Mouse (Mus musculus): ENCODE results near the gene Bex6. TPM values are rescaled to one million over a fixed set of nuclear protein-coding genes. Genes with fewer than 3 reads are reported as not detected.

Bex6 gene
- polyA plus RNA-seq, 1 experiment from 2014 or later = 0.14 TPM

DNA sequence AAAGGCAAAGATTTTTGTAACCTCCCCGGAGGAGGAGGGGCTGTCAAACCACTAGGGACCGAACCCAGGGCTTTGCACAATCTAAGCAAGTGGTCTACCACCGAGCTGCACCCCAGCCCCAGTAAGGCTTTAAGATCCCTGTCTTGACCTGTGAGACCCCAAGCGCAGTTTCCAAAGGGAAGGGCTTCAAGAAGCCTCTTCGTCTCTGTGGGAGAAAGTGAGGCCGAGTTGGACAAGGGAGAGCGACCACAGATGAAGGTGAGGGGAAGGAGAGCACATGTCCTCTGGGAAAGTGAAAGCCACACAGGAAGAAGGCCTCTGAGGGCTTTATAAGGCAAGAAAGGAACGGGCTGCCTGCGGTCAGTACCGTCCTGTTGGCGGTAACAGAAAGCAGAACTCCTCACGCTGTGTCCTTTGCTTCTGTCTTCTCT, 10.4 kb downstream of the Bex6 start:
- H3K9me3 ChIP-seq (replicated peaks; ENCODE audit: control insufficient read depth, low read length) = no peaks in the 10 kb centered on the region
- no peak overlapping the region for H3K4me2 ChIP-seq (ENCODE audit: low read depth, low read length)
- 45% methylated on average over 12 of the region's 12 CpGs for WGBS
- no peaks in the 10 kb centered on the region for H3K36me3 ChIP-seq (ENCODE audit: control insufficient read depth, insufficient read depth, low read length)
- no peaks in the 10 kb centered on the region for H3K4me1 ChIP-seq (ENCODE audit: control insufficient read depth, insufficient read depth, low read length)
- no peak overlapping the region for H3K4me3 ChIP-seq (replicated peaks; ENCODE audit: low read length)
- H3K9ac ChIP-seq (ENCODE audit: low read length) = no peak overlapping the region
- no peaks in the 10 kb centered on the region for H3K27me3 ChIP-seq (ENCODE audit: control insufficient read depth, insufficient read depth, low read length)
- ATAC-seq (ENCODE audit: insufficient read depth, low FRiP score) = no peak
- no peak overlapping the region for H3K27ac ChIP-seq (ENCODE audit: low read length)

GRCm38 (mm10) chr16:32200256-32201003, 20.8 kb downstream of the Bex6 start:
- H3K9ac ChIP-seq (ENCODE audit: low read length) = peak overlapping the region; percentile 37; the same call in 1 of the 2 replicates

DNA sequence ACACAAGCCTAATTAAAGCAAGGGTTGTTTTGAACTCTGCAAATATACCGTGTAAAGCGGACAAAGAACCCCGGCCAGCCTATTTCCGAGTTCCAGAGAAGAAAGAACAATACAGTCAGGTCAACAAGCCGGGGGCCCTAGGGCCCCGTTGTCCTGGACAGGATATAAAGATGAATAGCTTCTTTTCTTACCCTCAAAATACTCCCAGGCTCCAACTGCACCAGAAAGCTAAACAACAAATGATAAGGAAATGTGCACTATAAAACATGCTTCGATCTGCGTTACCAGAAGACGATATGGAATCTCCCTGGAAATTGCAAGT, 21.3 kb downstream of the Bex6 start:
- WGBS = 60% methylated on average over 9 of the region's 9 CpGs
- Histone ChIP-seq H3K9me3 (replicated peaks; ENCODE audit: control insufficient read depth, low read length) (no peaks in the 10 kb centered on the region), H3K9ac (ENCODE audit: low read length) (no peak overlapping the region), H3K27me3 (ENCODE audit: control insufficient read depth, insufficient read depth, low read length) (no peaks in the 10 kb centered on the region), H3K4me3 (replicated peaks; ENCODE audit: low read length) (no peak overlapping the region), H3K4me2 (ENCODE audit: low read depth, low read length) (0 out of 2 replicates have a peak overlapping the region, but pooled peaks have one; percentile 14), H3K4me1 (ENCODE audit: control insufficient read depth, insufficient read depth, low read length) (no peaks in the 10 kb centered on the region), H3K27ac (ENCODE audit: low read length) (peak overlapping the region; percentile 46; the same call in 1 of the 2 replicates), H3K36me3 (ENCODE audit: control insufficient read depth, insufficient read depth, low read length) (no peaks in the 10 kb centered on the region)
- ATAC-seq (ENCODE audit: insufficient read depth, low FRiP score) = no peak

More at GRCm38 (mm10) chr16:32200256-32201003, 20.8 kb downstream of the Bex6 start:
- peak overlapping the region; percentile 26 for H3K4me3 ChIP-seq (replicated peaks; ENCODE audit: low read length)
- no peaks in the 10 kb centered on the region for H3K9me3 ChIP-seq (replicated peaks; ENCODE audit: control insufficient read depth, low read length)
- no peaks in the 10 kb centered on the region for H3K27me3 ChIP-seq (ENCODE audit: control insufficient read depth, insufficient read depth, low read length)
- H3K4me1 ChIP-seq (ENCODE audit: control insufficient read depth, insufficient read depth, low read length) = no peaks in the 10 kb centered on the region
- peak overlapping the region; percentile 14; the same call in 1 of the 2 replicates for H3K4me2 ChIP-seq (ENCODE audit: low read depth, low read length)
- no peaks in the 10 kb centered on the region for H3K36me3 ChIP-seq (ENCODE audit: control insufficient read depth, insufficient read depth, low read length)
- H3K27ac ChIP-seq (ENCODE audit: low read length) = peak overlapping the region; percentile 77; the same call in 1 of the 2 replicates
- no peak; the same call in 1 of the 2 replicates for ATAC-seq (ENCODE audit: insufficient read depth, low FRiP score)
- 61% methylated on average over 20 of the region's 21 CpGs for WGBS

- Histone ChIP-seq H3K4me3 (replicated peaks; ENCODE audit: low read length) (no peak overlapping the region), H3K9me3 (replicated peaks; ENCODE audit: control insufficient read depth, low read length) (no peaks in the 10 kb centered on the region), H3K9ac (ENCODE audit: low read length) (no peak overlapping the region), H3K27me3 (ENCODE audit: control insufficient read depth, insufficient read depth, low read length) (no peaks in the 10 kb centered on the region), H3K4me2 (ENCODE audit: low read depth, low read length) (no peak overlapping the region), H3K4me1 (ENCODE audit: control insufficient read depth, insufficient read depth, low read length) (no peaks in the 10 kb centered on the region), H3K27ac (ENCODE audit: low read length) (no peak overlapping the region), H3K36me3 (ENCODE audit: control insufficient read depth, insufficient read depth, low read length) (no peaks in the 10 kb centered on the region)
- ATAC-seq (ENCODE audit: insufficient read depth, low FRiP score) = no peak
- 71% methylated on average over 6 of the region's 6 CpGs for WGBS
Measured at GRCm38 (mm10) chr16:32202681-32203080, 23.1 kb downstream of the Bex6 start.

GRCm38 (mm10) chr16:32204902-32205301, 25.3 kb downstream of the Bex6 start:
- no peak for ATAC-seq (ENCODE audit: insufficient read depth, low FRiP score)

DNA sequence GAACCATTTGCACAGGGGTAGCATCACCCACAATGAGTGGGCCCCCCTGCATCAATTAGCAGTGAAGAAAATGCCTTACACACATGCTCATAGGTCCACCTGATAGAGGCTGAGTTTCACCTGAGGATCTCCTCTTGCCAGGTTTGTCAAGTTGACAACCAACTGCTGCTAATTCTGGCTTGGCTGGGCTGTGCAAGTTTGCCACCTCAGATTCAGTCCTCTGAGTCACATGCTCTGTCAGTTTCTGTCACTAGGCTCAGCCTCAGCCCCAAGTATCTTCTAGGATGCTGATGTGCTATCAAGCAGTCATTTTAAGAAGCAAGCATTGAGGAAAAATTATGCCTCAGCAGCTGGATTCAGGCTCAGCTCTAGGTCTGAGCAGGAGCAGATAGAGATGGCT, 34.5 kb downstream of the Bex6 start:
- H3K36me3 ChIP-seq (ENCODE audit: control insufficient read depth, insufficient read depth, low read length) = no peaks in the 10 kb centered on the region
- no peak overlapping the region for H3K4me3 ChIP-seq (replicated peaks; ENCODE audit: low read length)
- ATAC-seq (ENCODE audit: insufficient read depth, low FRiP score) = no peak
- no peak overlapping the region for H3K4me2 ChIP-seq (ENCODE audit: low read depth, low read length)
- H3K9ac ChIP-seq (ENCODE audit: low read length) = no peak overlapping the region
- H3K9me3 ChIP-seq (replicated peaks; ENCODE audit: control insufficient read depth, low read length) = peaks cover 10% of the 10 kb centered on the region; the same call in 1 of the 2 replicates
- H3K27me3 ChIP-seq (ENCODE audit: control insufficient read depth, insufficient read depth, low read length) = no peaks in the 10 kb centered on the region
- H3K27ac ChIP-seq (ENCODE audit: low read length) = no peak overlapping the region
- H3K4me1 ChIP-seq (ENCODE audit: control insufficient read depth, insufficient read depth, low read length) = no peaks in the 10 kb centered on the region

More at GRCm38 (mm10) chr16:32204902-32205301, 25.3 kb downstream of the Bex6 start:
- no peaks in the 10 kb centered on the region for H3K27me3 ChIP-seq (ENCODE audit: control insufficient read depth, insufficient read depth, low read length)
- peaks cover 7% of the 10 kb centered on the region; the same call in 1 of the 2 replicates for H3K9me3 ChIP-seq (replicated peaks; ENCODE audit: control insufficient read depth, low read length)
- WGBS = 53% methylated on average over 3 of the region's 3 CpGs
- H3K27ac ChIP-seq (ENCODE audit: low read length) = no peak overlapping the region
- no peak overlapping the region for H3K9ac ChIP-seq (ENCODE audit: low read length)
- no peaks in the 10 kb centered on the region for H3K4me1 ChIP-seq (ENCODE audit: control insufficient read depth, insufficient read depth, low read length)
- H3K4me2 ChIP-seq (ENCODE audit: low read depth, low read length) = no peak overlapping the region
- H3K4me3 ChIP-seq (replicated peaks; ENCODE audit: low read length) = no peak overlapping the region
- no peaks in the 10 kb centered on the region for H3K36me3 ChIP-seq (ENCODE audit: control insufficient read depth, insufficient read depth, low read length)

- no peak for ATAC-seq (ENCODE audit: insufficient read depth, low FRiP score)
Measured at GRCm38 (mm10) chr16:32214804-32215576, 35.4 kb downstream of the Bex6 start.

DNA sequence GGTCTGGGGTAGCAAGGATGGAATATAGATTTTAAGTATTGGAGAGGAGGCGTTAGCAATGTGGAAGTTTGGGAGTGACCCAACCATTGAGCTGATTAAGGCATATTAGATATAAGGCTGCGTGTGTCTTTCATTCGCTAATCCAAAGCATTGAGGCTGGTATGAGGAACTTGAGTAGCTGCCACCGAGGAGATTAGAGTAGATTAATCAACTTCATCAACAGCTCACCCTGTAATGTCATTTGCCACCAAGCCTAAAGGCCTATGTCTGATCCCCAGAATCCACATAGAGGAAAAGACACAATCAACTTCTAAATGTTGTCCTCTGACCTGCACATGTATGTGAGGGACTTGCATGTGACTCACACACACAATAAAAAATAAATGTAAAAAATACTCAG, 42.2 kb downstream of the Bex6 start:
- no peak overlapping the region for H3K4me2 ChIP-seq (ENCODE audit: low read depth, low read length)
- 81% methylated on average over 4 of the region's 4 CpGs for WGBS
- no peak overlapping the region for H3K4me3 ChIP-seq (replicated peaks; ENCODE audit: low read length)
- no peaks in the 10 kb centered on the region for H3K36me3 ChIP-seq (ENCODE audit: control insufficient read depth, insufficient read depth, low read length)
- H3K9me3 ChIP-seq (replicated peaks; ENCODE audit: control insufficient read depth, low read length) = no peaks in the 10 kb centered on the region
- H3K9ac ChIP-seq (ENCODE audit: low read length) = no peak overlapping the region
- no peaks in the 10 kb centered on the region for H3K4me1 ChIP-seq (ENCODE audit: control insufficient read depth, insufficient read depth, low read length)
- H3K27me3 ChIP-seq (ENCODE audit: control insufficient read depth, insufficient read depth, low read length) = no peaks in the 10 kb centered on the region
- no peak for ATAC-seq (ENCODE audit: insufficient read depth, low FRiP score)
- no peak overlapping the region for H3K27ac ChIP-seq (ENCODE audit: low read length)

More at GRCm38 (mm10) chr16:32214804-32215576, 35.4 kb downstream of the Bex6 start:
- no peaks in the 10 kb centered on the region for H3K36me3 ChIP-seq (ENCODE audit: control insufficient read depth, insufficient read depth, low read length)
- H3K27me3 ChIP-seq (ENCODE audit: control insufficient read depth, insufficient read depth, low read length) = no peaks in the 10 kb centered on the region
- no peak overlapping the region for H3K9ac ChIP-seq (ENCODE audit: low read length)
- H3K4me1 ChIP-seq (ENCODE audit: control insufficient read depth, insufficient read depth, low read length) = no peaks in the 10 kb centered on the region
- H3K27ac ChIP-seq (ENCODE audit: low read length) = no peak overlapping the region
- H3K4me2 ChIP-seq (ENCODE audit: low read depth, low read length) = no peak overlapping the region
- peaks cover 2% of the 10 kb centered on the region; the same call in 1 of the 2 replicates for H3K9me3 ChIP-seq (replicated peaks; ENCODE audit: control insufficient read depth, low read length)
- WGBS = 70% methylated on average over 17 of the region's 17 CpGs
- H3K4me3 ChIP-seq (replicated peaks; ENCODE audit: low read length) = no peak overlapping the region

DNA sequence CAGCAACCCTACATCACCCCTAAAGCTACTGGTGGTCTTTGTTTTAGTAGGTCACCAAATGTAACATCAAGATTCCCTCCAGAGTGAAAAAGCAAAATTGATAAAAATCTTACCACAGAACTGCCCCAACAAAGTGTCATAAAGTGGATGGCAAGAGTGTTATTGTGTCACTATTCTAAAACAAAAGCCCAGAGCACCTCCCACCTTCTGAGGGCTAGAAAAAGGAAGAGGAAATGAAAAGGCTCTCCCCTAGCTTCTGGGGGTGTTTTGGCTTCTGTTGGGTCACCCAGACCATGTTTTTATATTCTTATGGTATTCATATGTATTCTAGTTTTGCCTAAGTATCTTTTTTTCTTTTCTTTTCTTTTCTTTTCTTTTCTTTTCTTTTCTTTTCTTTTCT, 42.8 kb downstream of the Bex6 start:
- Histone ChIP-seq H3K27ac (ENCODE audit: low read length) (no peak overlapping the region), H3K4me2 (ENCODE audit: low read depth, low read length) (no peak overlapping the region), H3K9me3 (replicated peaks; ENCODE audit: control insufficient read depth, low read length) (no peaks in the 10 kb centered on the region), H3K36me3 (ENCODE audit: control insufficient read depth, insufficient read depth, low read length) (no peaks in the 10 kb centered on the region), H3K27me3 (ENCODE audit: control insufficient read depth, insufficient read depth, low read length) (no peaks in the 10 kb centered on the region), H3K4me3 (replicated peaks; ENCODE audit: low read length) (no peak overlapping the region), H3K4me1 (ENCODE audit: control insufficient read depth, insufficient read depth, low read length) (no peaks in the 10 kb centered on the region), H3K9ac (ENCODE audit: low read length) (no peak overlapping the region)
- no peak for ATAC-seq (ENCODE audit: insufficient read depth, low FRiP score)

All from stomach, embryonic 16.5 days (tissue).